Mouse (Mus musculus) bone marrow, adult 2 months (tissue): ENCODE measurements around the gene Cd37.

ENCODE experiments used
- CTCF ChIP-seq: fragments of 200-500 bp; IDR thresholded peaks from 2 replicates; pipeline ENCODE4 v1.5.1; 2011; ENCODE audit warnings: low read length, control low read depth; ENCODE audit not compliant: control insufficient read depth, insufficient read depth
- POLR2A ChIP-seq: fragments of 200-500 bp; IDR thresholded peaks from 2 replicates; pipeline ENCODE4 v1.6.1; 2011; ENCODE audit warnings: low read depth, mild to moderate bottlenecking, control low read depth, low read length, borderline replicate concordance; ENCODE audit not compliant: control insufficient read depth

- TF ChIP-seq CTCF, result no peak
- no peak for TF ChIP-seq POLR2A
These were observed 22.3 kb downstream of the Cd37 start for GRCm38 (mm10) chr7:45216442-45217183.
